Mouse (Mus musculus) CD4-positive, CD25-positive, alpha-beta regulatory T cell (primary cell): ENCODE data around the gene Mtmr14. TPM values are rescaled to one million over a fixed set of nuclear protein-coding genes. Genes with fewer than 3 reads are reported as not detected.

ENCODE experiments used
- polyA plus RNA-seq: library from polyadenylated mRNA; unstranded; fragments of 100-300 nt; shearing (Covaris generic); gene quantifications from one replicate; pipeline ENCODE4 v1.2.1, GENCODE M21; 2017

The Mtmr14 gene
- 54.9 TPM for polyA plus RNA-seq

DNA sequence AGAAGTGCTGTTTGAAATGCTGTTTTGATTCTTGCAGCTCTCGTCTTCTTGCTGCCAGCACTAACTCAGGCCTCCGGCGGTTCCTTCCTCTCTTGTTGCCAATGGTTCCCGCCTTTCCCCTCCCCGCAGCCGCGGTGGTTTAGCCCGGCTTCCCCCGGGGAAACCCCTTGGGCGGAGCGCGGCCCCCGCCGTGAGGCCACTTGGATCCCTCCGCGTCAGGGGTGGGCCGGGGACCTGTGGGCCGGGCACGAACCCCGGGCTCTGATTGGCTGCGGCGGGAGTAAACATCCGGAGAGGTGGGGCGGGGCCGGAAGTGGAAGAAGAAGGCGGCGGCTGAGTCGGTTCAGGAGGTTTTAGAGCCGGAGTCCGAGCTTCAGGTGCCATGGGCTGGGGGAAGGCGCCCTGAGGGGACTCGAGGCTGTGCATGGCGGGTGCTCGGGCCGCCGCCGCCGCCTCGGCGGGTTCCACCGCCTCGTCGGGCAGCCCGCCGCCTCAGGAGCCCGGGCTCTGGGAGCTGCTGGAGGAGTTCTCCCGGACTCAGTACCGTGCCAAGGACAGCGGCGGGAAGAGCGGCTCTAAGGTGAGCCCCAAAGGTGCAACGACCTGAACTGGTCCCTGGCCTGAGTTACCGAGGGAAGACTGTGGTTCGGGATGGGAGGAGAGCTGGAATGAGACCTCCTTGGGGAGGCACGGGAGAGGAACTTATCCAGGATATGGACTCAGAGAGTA, at the start of gene Mtmr14:
TSS of gene Mtmr14 (plus strand) at position 302 of the 729 bp plus-strand sequence.

DNA sequence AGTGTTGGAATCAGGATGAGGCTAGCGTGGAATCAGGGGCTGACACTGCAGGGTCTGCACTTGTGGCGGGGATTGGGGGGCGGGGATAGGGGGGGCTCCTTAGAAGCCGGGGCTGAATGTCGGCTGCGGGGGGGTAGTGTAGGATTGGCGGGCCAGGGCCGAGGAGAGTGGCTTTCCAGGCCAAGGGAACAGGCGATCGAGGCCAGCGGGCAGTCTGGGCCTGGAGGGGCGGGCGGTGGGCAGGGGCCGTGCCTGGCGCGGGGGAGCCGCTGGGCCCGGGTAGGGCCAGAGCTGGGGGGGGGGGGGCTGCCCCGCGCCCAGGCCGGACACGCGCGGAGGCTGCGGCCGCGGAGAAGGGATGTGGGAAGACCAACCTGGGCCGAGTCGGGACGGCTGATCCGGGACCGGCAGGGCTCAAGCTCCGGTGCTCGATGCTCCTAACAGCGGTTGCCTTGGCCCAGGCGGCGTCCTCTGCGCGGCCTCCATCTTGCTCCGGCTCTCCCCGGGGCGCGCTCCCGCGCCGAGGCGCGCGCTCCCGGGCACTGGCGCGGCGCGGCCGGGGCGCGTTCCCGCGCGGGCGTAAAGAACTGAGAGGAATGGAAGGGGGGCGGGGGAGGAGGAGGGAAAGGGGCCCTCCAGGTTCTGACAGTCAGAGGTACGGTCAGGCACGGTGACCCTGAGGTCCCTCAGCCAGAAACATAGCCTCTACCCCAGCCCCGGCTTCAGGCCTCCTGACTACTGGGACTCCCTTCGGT, 42.6 kb upstream of the Mtmr14 start, which contains the start of gene Lhfpl4:
TSS of gene Lhfpl4 (minus strand) at position 544 of the 755 bp plus-strand sequence.

DNA sequence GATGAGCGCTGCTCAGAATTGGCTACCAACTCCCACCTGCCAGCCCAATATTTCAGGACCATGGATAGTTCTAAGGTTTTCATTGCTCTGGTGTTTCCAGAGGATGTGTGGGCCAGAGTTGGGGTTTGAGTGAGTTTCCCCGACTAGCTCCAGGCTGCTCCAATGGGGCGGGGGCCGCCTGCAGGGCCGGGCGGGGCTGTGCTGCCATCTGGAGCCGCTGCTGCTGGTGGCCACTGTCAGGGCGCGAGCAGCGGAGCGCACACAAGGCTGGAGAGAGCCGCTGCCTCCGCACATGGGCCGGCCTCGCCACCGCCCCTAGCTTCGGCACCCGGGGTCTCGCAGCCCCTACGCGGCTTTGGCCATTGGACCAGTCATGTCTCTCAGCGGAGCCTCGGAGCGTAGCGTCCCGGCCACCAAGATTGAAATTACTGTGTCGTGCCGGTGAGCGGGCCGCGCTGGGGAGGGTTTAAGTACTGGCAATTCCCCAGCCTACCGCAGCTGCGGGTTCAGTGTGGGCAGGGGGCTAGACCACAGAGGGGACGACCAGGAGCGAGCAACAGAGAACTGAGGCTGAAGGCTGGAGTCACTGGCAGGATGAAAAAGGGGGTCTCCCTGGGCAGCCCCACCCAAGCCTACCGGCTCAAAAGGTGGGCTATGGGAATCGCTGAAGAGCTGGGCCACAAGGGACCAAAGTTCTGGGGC, 44.6 kb downstream of the Mtmr14 start, which contains the start of gene Cpne9:
TSS of gene Cpne9 (plus strand) at position 207 of the 702 bp plus-strand sequence.

DNA sequence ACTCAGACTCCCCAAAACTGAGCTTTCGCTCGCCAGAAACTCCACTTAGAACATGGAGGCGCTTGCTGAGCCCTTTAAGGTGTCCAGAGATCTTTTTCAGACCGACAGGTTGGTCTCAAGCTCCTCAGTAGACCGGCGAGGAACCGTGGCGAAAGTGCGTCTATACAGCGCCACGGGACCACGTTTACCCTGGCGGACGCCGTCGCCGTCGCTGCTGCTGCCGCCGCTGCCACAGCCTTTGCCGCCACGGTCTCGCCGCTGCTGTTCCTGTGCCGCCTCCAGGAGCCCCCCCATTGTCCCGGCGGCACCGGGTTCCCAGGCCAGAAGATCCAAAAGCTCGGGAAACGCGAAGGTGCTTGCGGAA, 69.3 kb downstream of the Mtmr14 start, which contains the start of gene Brpf1:
TSS of gene Brpf1 (plus strand) at position 152 of the 364 bp plus-strand sequence.

GRCm38 (mm10) chr6:113326533-113327315, 89.1 kb downstream of the Mtmr14 start, which contains the start of gene Ogg1:
Gene Ogg1, plus strand, starts transcription at chr6:113326972.

Other genes with a start within 250 kb of the Mtmr14 start
- 92.9 TPM for gene Thumpd3, start 191.6 kb upstream of the Mtmr14 start, polyA plus RNA-seq
- gene Setd5, start 160.5 kb upstream of the Mtmr14 start, polyA plus RNA-seq = 53.3 TPM
- 0.54 TPM for gene Lhfpl4, start 42.5 kb upstream of the Mtmr14 start, polyA plus RNA-seq
- not detected for gene Cpne9, start 44.5 kb downstream of the Mtmr14 start, polyA plus RNA-seq
- 53.3 TPM for gene Brpf1, start 69.3 kb downstream of the Mtmr14 start, polyA plus RNA-seq
- gene Ogg1, start 89.1 kb downstream of the Mtmr14 start, polyA plus RNA-seq = 13.0 TPM
- gene Camk1, start 106.1 kb downstream of the Mtmr14 start, polyA plus RNA-seq = 3.5 TPM
- 59.9 TPM for gene Tada3, start 140.0 kb downstream of the Mtmr14 start, polyA plus RNA-seq
- gene Arpc4, start 140.3 kb downstream of the Mtmr14 start, polyA plus RNA-seq = 533 TPM
- 18.7 TPM for gene Ttll3, start 151.4 kb downstream of the Mtmr14 start, polyA plus RNA-seq
- 12.6 TPM for gene Rpusd3, start 181.5 kb downstream of the Mtmr14 start, polyA plus RNA-seq
- gene Cidec, start 197.9 kb downstream of the Mtmr14 start, polyA plus RNA-seq = not detected
- gene Jagn1, start 204.7 kb downstream of the Mtmr14 start, polyA plus RNA-seq = 48.4 TPM
- 0.23 TPM for gene Il17re, start 220.6 kb downstream of the Mtmr14 start, polyA plus RNA-seq
- 0.36 TPM for gene Il17rc, start 233.6 kb downstream of the Mtmr14 start, polyA plus RNA-seq
- gene Creld1, start 245.5 kb downstream of the Mtmr14 start, polyA plus RNA-seq = 10.2 TPM